Mouse (Mus musculus) v-Abl transformed pro-B cells (cell line): Measurements from ENCODE around the gene Npy5r.

ENCODE experiments used
- in situ Hi-C, 2 experiments: fragments of 400-800 bp; cut with MboI; formaldehyde crosslinking; loops; one replicate each; pipeline ENCODE4 v1.15.1; 2025; ENCODE audit not compliant: unreplicated experiment in 2 of 2

The Npy5r gene

GRCm38 (mm10) chr8:66687511-66688329 lies at the start of gene Npy5r:
TSS of gene Npy5r (minus strand) at chr8:66688128.
- in situ Hi-C loops: no loop called here

GRCm38 (mm10) chr8:66731957-66732356 lies 44.0 kb upstream of the Npy5r start:
- in situ Hi-C loops: no loop called here

- in situ Hi-C loops: no loop called here
Observed at GRCm38 (mm10) chr8:66729446-66729845, 41.5 kb upstream of the Npy5r start.

GRCm38 (mm10) chr8:66722835-66723234 lies 34.9 kb upstream of the Npy5r start:
- in situ Hi-C loops: no loop called here

- in situ Hi-C loops: no loop called here
Observed at GRCm38 (mm10) chr8:66714324-66714975, 26.5 kb upstream of the Npy5r start.

- in situ Hi-C loops: no loop called here
Observed at GRCm38 (mm10) chr8:66698782-66699181, 10.9 kb upstream of the Npy5r start.

GRCm38 (mm10) chr8:66698011-66698410 lies 10.1 kb upstream of the Npy5r start:
- in situ Hi-C loops: no loop called here

GRCm38 (mm10) chr8:66696970-66697843 lies 9.3 kb upstream of the Npy5r start, which contains the start of gene Npy1r:
TSS of gene Npy1r (plus strand) at chr8:66697192.
- in situ Hi-C loops: no loop called here

GRCm38 (mm10) chr8:66690402-66690801 lies 2.5 kb upstream of the Npy5r start:
- in situ Hi-C loops: no loop called here

- in situ Hi-C loops: no loop called here
Observed at GRCm38 (mm10) chr8:66688799-66689198, 871 bp upstream of the Npy5r start.

- in situ Hi-C loops: no loop called here
Observed at GRCm38 (mm10) chr8:66688395-66688794, 467 bp upstream of the Npy5r start.

- in situ Hi-C loops: no loop called here
Observed at GRCm38 (mm10) chr8:66681261-66681660, 6.7 kb downstream of the Npy5r start.

- in situ Hi-C loops: no loop called here
Observed at GRCm38 (mm10) chr8:66630721-66631120, 57.2 kb downstream of the Npy5r start.
